Mouse (Mus musculus) kidney, embryonic 14.5 days (tissue): Measurements from ENCODE around the gene Dpm1. TPM values are rescaled to one million over a fixed set of nuclear protein-coding genes. Genes with fewer than 3 reads are reported as not detected.

Experiments
- ATAC-seq: fragments of 200-750 bp; cut with Nextera tagmentation; 2 replicates; pipeline ENCODE4 v1.8.0; 2017; ENCODE audit warnings: moderate number of reproducible peaks, mild to moderate bottlenecking, moderate TSS enrichment, moderate library complexity; ENCODE audit not compliant: low FRiP score, low TSS enrichment
- H3K27ac ChIP-seq: fragments of 300-500 bp; sonication (generic); 2 replicates; pipeline ENCODE4 v1.5.1; 2014; ENCODE audit warnings: low read depth, mild to moderate bottlenecking, low read length, moderate library complexity, mixed read lengths
- H3K27me3 ChIP-seq: fragments of 300-500 bp; sonication (generic); 2 replicates; pipeline ENCODE4 v1.6.1; 2014; ENCODE audit warnings: mild to moderate bottlenecking, low read length; ENCODE audit not compliant: control insufficient read depth, insufficient read depth
- H3K36me3 ChIP-seq: fragments of 300-500 bp; sonication (generic); 2 replicates; pipeline ENCODE4 v1.6.1; 2014; ENCODE audit warnings: low read length, mixed read lengths; ENCODE audit not compliant: control insufficient read depth, insufficient read depth
- H3K4me1 ChIP-seq: fragments of 300-500 bp; sonication (generic); 2 replicates; pipeline ENCODE4 v1.6.1; 2014; ENCODE audit warnings: low read length, mixed read lengths; ENCODE audit not compliant: control insufficient read depth, insufficient read depth
- H3K4me2 ChIP-seq: fragments of 300-500 bp; sonication (generic); replicated peaks from 2 replicates; pipeline ENCODE4 v1.6.1; 2014; ENCODE audit warnings: low read depth, mild to moderate bottlenecking, low read length
- H3K4me3 ChIP-seq: fragments of 300-500 bp; sonication (generic); 2 replicates; pipeline ENCODE4 v1.5.1; 2014; ENCODE audit warnings: mild to moderate bottlenecking, low read length
- H3K9ac ChIP-seq: fragments of 300-500 bp; sonication (generic); 2 replicates; pipeline ENCODE4 v1.6.1; 2014; ENCODE audit warnings: low read depth, mild to moderate bottlenecking, low read length, moderate library complexity
- H3K9me3 ChIP-seq: fragments of 300-500 bp; sonication (generic); 2 replicates; pipeline ENCODE4 v1.6.1; 2016; ENCODE audit warnings: low read length; ENCODE audit not compliant: control insufficient read depth
- WGBS: fragments of 180-500 bp; shearing (Covaris S2); extraction: QIAGEN DNeasy Blood & Tissue Kit; methylation state at CpG from one replicate; pipeline ENCODE4 v1.1.7; 2014; 5-methylcytosine and 5-hydroxymethylcytosine counted together
- microRNA-seq: library from miRNA; unstranded; fragments of <30 nt; microRNA quantifications from one replicate; pipeline ENCODE4, GENCODE M21; 2016
- polyA plus RNA-seq: library from polyadenylated mRNA; unstranded; fragments of >200 nt; fragmentation: Nextera tagmentation; extraction: Ambion mirVana; gene quantifications from 2 replicates; pipeline ENCODE4 v1.2.1, GENCODE M21; 2014

The Dpm1 gene
- polyA plus RNA-seq, 1 experiment from 2014 or later, result 82.3 TPM

DNA sequence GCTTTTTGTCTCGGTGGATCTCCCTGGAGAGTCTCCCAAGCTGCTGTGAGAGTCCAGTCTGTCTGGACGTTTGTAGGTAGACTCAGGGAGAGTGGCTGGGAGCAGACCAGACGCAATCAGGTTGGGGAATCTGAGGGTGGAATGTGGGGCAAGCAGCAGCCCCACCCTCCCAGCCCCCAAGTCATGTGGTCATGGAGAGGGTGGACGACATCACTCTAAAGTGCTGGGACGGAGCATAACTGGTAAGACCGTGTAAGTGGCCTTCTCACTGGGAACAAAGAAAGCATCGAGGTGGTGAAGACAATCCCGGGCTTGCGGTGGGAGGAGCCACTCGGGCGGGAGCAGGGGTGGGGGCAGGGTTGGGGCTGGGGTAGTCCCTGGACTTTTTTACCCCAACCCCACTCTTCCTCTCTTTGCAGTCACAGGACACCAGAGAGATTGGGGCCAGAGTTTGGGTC, 68.8 kb downstream of the Dpm1 start:
- H3K9ac ChIP-seq, result peak overlapping the region; percentile 38; the same call in 1 of the 2 replicates
- H3K4me3 ChIP-seq, result peak overlapping the region; percentile 26
- H3K27ac ChIP-seq, result 0 out of 2 replicates have a peak overlapping the region, but pooled peaks have one; percentile 14
- H3K27me3 ChIP-seq, result no peaks in the 10 kb centered on the region
- H3K36me3 ChIP-seq, result no peaks in the 10 kb centered on the region
- H3K4me1 ChIP-seq, result peaks cover 26% of the 10 kb centered on the region
- WGBS, result 4% methylated on average over 11 of the region's 11 CpGs
- H3K4me2 ChIP-seq, result peak overlapping the region; percentile 48
- no peaks in the 10 kb centered on the region for H3K9me3 ChIP-seq
- no peak for ATAC-seq

- H3K4me1 ChIP-seq, result peaks cover 25% of the 10 kb centered on the region; the same call in 1 of the 2 replicates
These were observed 69.9 kb downstream of the Dpm1 start for GRCm38 (mm10) chr2:168160370-168160930.

More at GRCm38 (mm10) chr2:168160370-168160930, 69.9 kb downstream of the Dpm1 start:
- Histone ChIP-seq H3K27me3 (no peaks in the 10 kb centered on the region), H3K4me3 (no peak overlapping the region), H3K9ac (no peak overlapping the region), H3K27ac (no peak overlapping the region), H3K4me2 (no peak overlapping the region), H3K36me3 (no peaks in the 10 kb centered on the region), H3K9me3 (no peaks in the 10 kb centered on the region)
- 77% methylated on average over 9 of the region's 9 CpGs for WGBS
- no peak for ATAC-seq

Small RNAs within 50 kb of the gene (microRNA-seq; reads per million reads assigned to microRNA genes)
- not detected for gene Gm24561

Other genes with a start within 250 kb of the Dpm1 start
- gene Ripor3, start 220.0 kb downstream of the Dpm1 start, polyA plus RNA-seq, result 0.53 and 1.0 TPM in 2 replicates
- gene Pard6b, start 149.6 kb downstream of the Dpm1 start, polyA plus RNA-seq, result 9.7 and 22.0 TPM in 2 replicates
- gene Adnp, start 23.5 kb downstream of the Dpm1 start, polyA plus RNA-seq, result 3.8 and 4.0 TPM in 2 replicates
- gene Gm20716, start 227 bp downstream of the Dpm1 start, polyA plus RNA-seq, result 29.9 and 35.7 TPM in 2 replicates
- gene Mocs3, start within 50 bp of the Dpm1 start, polyA plus RNA-seq, result 8.8 and 10.1 TPM in 2 replicates
- gene Kcng1, start 51.1 kb upstream of the Dpm1 start, polyA plus RNA-seq, result 0.33 and 0.62 TPM in 2 replicates